Mouse (Mus musculus) liver, embryonic 16.5 days (tissue): ENCODE results near the gene Adam12. TPM values are rescaled to one million over a fixed set of nuclear protein-coding genes. Genes with fewer than 3 reads are reported as not detected.

Experiments used
- ATAC-seq: fragments of 200-750 bp; cut with Nextera tagmentation; 2 replicates; pipeline ENCODE4 v1.8.0; 2017; ENCODE audit warnings: low read depth, mild to moderate bottlenecking, moderate number of reproducible peaks, moderate library complexity
- H3K27ac ChIP-seq: fragments of 300-500 bp; sonication (generic); 2 replicates; pipeline ENCODE4 v1.5.1; 2014; ENCODE audit warnings: mild to moderate bottlenecking, low read length
- H3K27me3 ChIP-seq: fragments of 300-500 bp; sonication (generic); 2 replicates; pipeline ENCODE4 v1.6.1; 2014; ENCODE audit warnings: low read depth, low read length, mixed read lengths; ENCODE audit not compliant: control insufficient read depth, insufficient read depth
- H3K36me3 ChIP-seq: fragments of 300-500 bp; sonication (generic); 2 replicates; pipeline ENCODE4 v1.6.1; 2014; ENCODE audit warnings: mild to moderate bottlenecking; ENCODE audit not compliant: control insufficient read depth, insufficient read depth
- H3K4me1 ChIP-seq: fragments of 300-500 bp; sonication (generic); 2 replicates; pipeline ENCODE4 v1.6.1; 2014; ENCODE audit warnings: low read depth, low read length, mixed read lengths; ENCODE audit not compliant: control insufficient read depth
- H3K4me2 ChIP-seq: fragments of 300-500 bp; sonication (generic); 2 replicates; pipeline ENCODE4 v1.6.1; 2014; ENCODE audit warnings: low read depth, low read length, mixed read lengths
- H3K4me3 ChIP-seq: fragments of 300-500 bp; sonication (generic); 2 replicates; pipeline ENCODE4 v1.5.1; 2014; ENCODE audit warnings: low read depth, mild to moderate bottlenecking, low read length
- H3K9ac ChIP-seq: fragments of 300-500 bp; sonication (generic); 2 replicates; pipeline ENCODE4 v1.6.1; 2014; ENCODE audit warnings: low read depth, low read length
- H3K9me3 ChIP-seq: fragments of 300-500 bp; sonication (generic); replicated peaks from 2 replicates; pipeline ENCODE4 v1.6.1; 2016; ENCODE audit warnings: low read length; ENCODE audit not compliant: control insufficient read depth
- WGBS: fragments of 180-500 bp; shearing (Covaris S2); extraction: QIAGEN DNeasy Blood & Tissue Kit; methylation state at CpG from one replicate; pipeline ENCODE4 v1.1.7; 2014; ENCODE audit not compliant: insufficient replicate concordance; 5-methylcytosine and 5-hydroxymethylcytosine counted together
- polyA plus RNA-seq: library from polyadenylated mRNA; unstranded; fragments of >200 nt; fragmentation: Nextera tagmentation; extraction: Ambion mirVana; gene quantifications from 2 replicates; pipeline ENCODE4 v1.2.1, GENCODE M21; 2015

Gene Adam12
- polyA plus RNA-seq, 1 experiment from 2014 or later: 1.4 TPM

GRCm38 (mm10) chr7:134088548-134089347 lies 143.2 kb downstream of the Adam12 start:
- Histone ChIP-seq H3K27me3 (no peaks in the 10 kb centered on the region), H3K27ac (no peak overlapping the region), H3K9ac (no peak overlapping the region), H3K36me3 (no peaks in the 10 kb centered on the region), H3K4me3 (no peak overlapping the region), H3K4me1 (no peaks in the 10 kb centered on the region), H3K9me3 (no peaks in the 10 kb centered on the region), H3K4me2 (no peak overlapping the region)
- ATAC-seq: no peak
- WGBS: 66% methylated on average over 14 of the region's 14 CpGs

DNA sequence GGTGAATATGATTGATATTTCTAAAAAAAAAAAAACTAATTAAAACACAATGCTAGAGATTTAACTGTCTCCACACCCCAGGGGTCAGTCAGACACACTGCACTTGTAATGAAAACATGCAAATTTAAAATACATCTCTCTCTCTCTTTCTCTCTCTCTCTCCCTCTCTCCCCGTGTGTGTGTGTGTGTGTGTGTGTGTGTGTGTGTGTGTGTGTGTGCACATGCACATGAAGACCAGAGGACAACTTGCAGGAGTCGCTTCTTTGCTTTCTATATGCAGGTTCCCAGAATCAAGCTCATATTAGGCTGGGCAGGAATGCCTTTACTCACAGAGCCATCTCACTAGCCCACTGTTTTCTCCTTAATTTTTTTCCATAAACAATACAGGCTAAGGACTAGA lies 146.6 kb downstream of the Adam12 start:
- H3K27me3 ChIP-seq: no peaks in the 10 kb centered on the region
- no peaks in the 10 kb centered on the region for H3K9me3 ChIP-seq
- H3K4me3 ChIP-seq: no peak overlapping the region
- H3K4me2 ChIP-seq: no peak overlapping the region
- no peaks in the 10 kb centered on the region for H3K36me3 ChIP-seq
- no peak for ATAC-seq
- H3K9ac ChIP-seq: no peak overlapping the region
- WGBS: 22% methylated on average over 2 of the region's 2 CpGs
- H3K27ac ChIP-seq: no peak overlapping the region
- H3K4me1 ChIP-seq: no peaks in the 10 kb centered on the region

GRCm38 (mm10) chr7:134084926-134085325 lies 147.0 kb downstream of the Adam12 start:
- Histone ChIP-seq H3K27me3 (no peaks in the 10 kb centered on the region), H3K36me3 (no peaks in the 10 kb centered on the region), H3K9me3 (no peaks in the 10 kb centered on the region), H3K4me3 (no peak overlapping the region), H3K4me1 (no peaks in the 10 kb centered on the region), H3K9ac (no peak overlapping the region), H3K4me2 (no peak overlapping the region), H3K27ac (no peak overlapping the region)
- no peak for ATAC-seq

DNA sequence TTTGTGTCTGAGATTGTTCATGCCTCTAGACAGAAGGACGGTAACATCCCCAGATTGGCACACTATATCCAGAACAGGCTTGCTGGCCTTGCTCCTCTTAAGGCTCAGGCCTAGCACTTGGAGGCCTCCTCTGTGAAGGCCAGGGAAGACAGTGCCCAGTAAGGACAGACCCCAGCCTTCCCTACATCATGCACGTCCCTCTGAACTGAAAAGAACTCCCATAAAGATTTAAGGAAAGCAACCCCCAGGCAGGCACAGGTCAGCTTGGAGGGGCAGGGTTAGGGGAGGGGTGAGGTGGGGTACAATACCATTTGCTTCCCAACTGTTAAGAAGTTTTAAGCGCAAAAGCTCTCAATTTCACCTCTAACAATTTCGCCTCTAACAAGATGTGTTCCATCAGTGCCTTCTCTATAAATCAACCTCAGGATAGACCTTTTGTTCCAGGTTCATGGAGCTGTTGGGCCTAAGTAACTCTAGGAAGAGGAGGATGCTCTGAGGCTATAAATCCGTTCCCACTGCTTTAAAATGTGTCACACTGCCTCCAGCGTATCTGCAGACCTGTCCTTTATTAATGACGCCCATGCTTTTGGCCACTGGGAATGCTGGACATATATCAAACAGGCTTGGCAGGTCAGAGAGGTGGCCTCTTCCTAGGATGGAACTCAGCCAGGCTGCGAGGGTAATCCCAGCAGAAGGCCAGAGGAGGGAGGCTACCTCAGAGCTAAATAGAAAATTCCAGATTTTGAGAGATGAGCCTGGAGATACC lies 150.5 kb downstream of the Adam12 start:
- Histone ChIP-seq H3K4me2 (no peak overlapping the region), H3K9me3 (no peaks in the 10 kb centered on the region), H3K9ac (no peak overlapping the region), H3K27me3 (no peaks in the 10 kb centered on the region), H3K4me1 (no peaks in the 10 kb centered on the region), H3K36me3 (no peaks in the 10 kb centered on the region), H3K4me3 (no peak overlapping the region), H3K27ac (no peak overlapping the region)
- no peak for ATAC-seq
- 59% methylated on average over 8 of the region's 8 CpGs for WGBS

GRCm38 (mm10) chr7:134079980-134080725 lies 151.8 kb downstream of the Adam12 start:
- ATAC-seq: 0 out of 2 replicates have a peak, but pooled peaks have one; percentile 21
- no peaks in the 10 kb centered on the region for H3K27me3 ChIP-seq
- H3K9ac ChIP-seq: no peak overlapping the region
- H3K27ac ChIP-seq: no peak overlapping the region
- no peaks in the 10 kb centered on the region for H3K9me3 ChIP-seq
- 62% methylated on average over 17 of the region's 17 CpGs for WGBS
- no peak overlapping the region for H3K4me2 ChIP-seq
- H3K36me3 ChIP-seq: no peaks in the 10 kb centered on the region
- H3K4me1 ChIP-seq: no peaks in the 10 kb centered on the region
- no peak overlapping the region for H3K4me3 ChIP-seq

GRCm38 (mm10) chr7:134077684-134078083 lies 154.3 kb downstream of the Adam12 start:
- Histone ChIP-seq H3K9ac (no peak overlapping the region), H3K27ac (no peak overlapping the region), H3K4me2 (no peak overlapping the region), H3K4me1 (no peaks in the 10 kb centered on the region), H3K9me3 (no peaks in the 10 kb centered on the region), H3K4me3 (no peak overlapping the region), H3K36me3 (no peaks in the 10 kb centered on the region), H3K27me3 (no peaks in the 10 kb centered on the region)
- ATAC-seq: no peak
- 82% methylated on average over 4 of the region's 4 CpGs for WGBS

DNA sequence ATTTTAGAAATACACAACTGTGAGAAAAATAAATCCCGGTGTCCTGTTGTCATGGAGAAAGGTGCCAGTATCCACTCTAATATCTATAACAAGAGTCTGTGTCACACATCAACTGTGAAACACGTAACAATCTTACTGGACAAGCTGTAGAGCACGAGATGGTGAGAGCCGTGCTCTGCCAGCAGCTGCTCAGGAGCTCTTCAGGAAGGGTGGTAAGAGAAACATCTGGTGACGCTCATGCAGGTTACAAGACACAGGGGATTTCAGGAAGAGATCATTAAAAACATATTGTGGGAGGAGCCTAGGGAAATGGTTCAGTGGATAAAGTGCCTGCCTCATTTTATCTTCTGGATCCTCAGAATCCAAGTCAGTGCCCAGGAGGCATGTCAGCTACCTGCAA lies 158.9 kb downstream of the Adam12 start:
- Histone ChIP-seq H3K36me3 (no peaks in the 10 kb centered on the region), H3K4me1 (no peaks in the 10 kb centered on the region), H3K27me3 (no peaks in the 10 kb centered on the region), H3K9ac (no peak overlapping the region), H3K4me2 (no peak overlapping the region), H3K4me3 (no peak overlapping the region), H3K9me3 (no peaks in the 10 kb centered on the region), H3K27ac (no peak overlapping the region)
- ATAC-seq: no peak
- WGBS: 66% methylated on average over 5 of the region's 5 CpGs

DNA sequence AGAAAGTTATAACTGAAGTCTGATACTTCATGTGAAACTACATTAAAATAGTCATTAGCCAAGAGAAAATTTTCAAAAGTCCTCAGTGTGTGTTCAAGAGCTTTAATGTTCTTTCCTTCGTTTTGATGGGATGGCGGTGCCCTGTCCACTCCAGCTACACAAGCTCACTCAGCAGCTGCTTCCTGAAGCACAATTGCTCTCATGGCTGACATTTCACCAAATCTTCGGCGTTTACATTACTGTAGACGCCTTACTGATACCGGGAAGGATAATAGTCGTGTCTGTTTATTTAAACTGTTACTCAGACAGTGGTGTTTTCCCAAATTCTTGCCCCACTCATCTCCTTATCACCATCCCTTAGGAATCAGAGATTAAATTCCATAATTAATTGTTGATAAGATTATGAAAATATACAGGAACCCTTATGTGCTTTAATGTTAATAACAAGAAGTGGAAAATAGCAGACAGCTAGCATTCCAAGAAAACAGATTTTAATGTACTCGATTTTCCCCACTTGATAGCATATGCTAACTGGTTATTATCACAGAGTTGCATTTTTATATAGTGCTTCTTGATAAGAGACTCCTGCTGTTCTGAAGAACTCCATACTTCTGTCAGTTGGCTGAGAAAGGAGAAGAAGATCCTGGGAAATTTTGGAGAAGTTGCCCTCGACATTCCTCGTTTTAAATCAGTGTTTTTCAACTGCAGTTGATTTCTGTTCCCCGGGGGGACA lies 160.6 kb downstream of the Adam12 start:
- H3K4me1 ChIP-seq: no peaks in the 10 kb centered on the region
- H3K4me3 ChIP-seq: no peak overlapping the region
- no peaks in the 10 kb centered on the region for H3K9me3 ChIP-seq
- H3K36me3 ChIP-seq: no peaks in the 10 kb centered on the region
- no peak overlapping the region for H3K4me2 ChIP-seq
- no peaks in the 10 kb centered on the region for H3K27me3 ChIP-seq
- no peak overlapping the region for H3K9ac ChIP-seq
- H3K27ac ChIP-seq: no peak overlapping the region
- ATAC-seq: no peak
- 53% methylated on average over 11 of the region's 11 CpGs for WGBS
